Mouse (Mus musculus) kidney, adult 2 months (tissue): ENCODE results near the gene Ccpg1os.

Experiments
- CTCF ChIP-seq: fragments of 200-500 bp; conservative IDR thresholded peaks from 2 replicates; pipeline ENCODE4 v1.5.1; 2011; ENCODE audit warnings: low read depth, mild to moderate bottlenecking, control low read depth, low read length, moderate library complexity, mixed read lengths; ENCODE audit not compliant: insufficient read depth, insufficient read length
- POLR2A ChIP-seq: fragments of 200-500 bp; IDR thresholded peaks from one replicate; pipeline ENCODE4 v1.6.1; 2011; ENCODE audit warnings: low read depth, low read length, control low read depth

GRCm38 (mm10) chr9:72949572-72949971 is 35.6 kb downstream of the Ccpg1os start:
- TF ChIP-seq CTCF: no peak
- no peak for TF ChIP-seq POLR2A
